Mouse (Mus musculus) olfactory bulb, adult 2 months (tissue): Measurements from ENCODE around the gene Rbfox3. TPM values are rescaled to one million over a fixed set of nuclear protein-coding genes. Genes with fewer than 3 reads are reported as not detected.
A peak's percentile ranks its signal among the peaks of the same experiment; 100 is the strongest.

Source experiments
- H3K27ac ChIP-seq: fragments of 200-500 bp; 2 replicates; pipeline ENCODE4 v1.5.1; 2012; ENCODE audit warnings: low read depth, low read length; ENCODE audit not compliant: insufficient read depth
- H3K4me1 ChIP-seq: fragments of 200-500 bp; 2 replicates; pipeline ENCODE4 v1.6.1; 2012; ENCODE audit warnings: low read length; ENCODE audit not compliant: control insufficient read depth, insufficient read depth
- H3K4me3 ChIP-seq: fragments of 200-500 bp; 2 replicates; pipeline ENCODE4 v1.5.1; 2012; ENCODE audit warnings: mild to moderate bottlenecking, low read depth, low read length, moderate library complexity; ENCODE audit not compliant: insufficient read depth
- CTCF ChIP-seq: fragments of 200-500 bp; IDR thresholded peaks from 2 replicates; pipeline ENCODE4 v1.5.1; 2012; ENCODE audit warnings: low read depth, mild to moderate bottlenecking, low read length, moderate library complexity; ENCODE audit not compliant: insufficient read depth
- POLR2A ChIP-seq: fragments of 200-500 bp; IDR thresholded peaks from 2 replicates; pipeline ENCODE4 v1.6.1; 2012; ENCODE audit warnings: mild to moderate bottlenecking, low read depth, low read length, moderate library complexity; ENCODE audit not compliant: insufficient read depth
- WGBS: fragments of 180-500 bp; shearing (Covaris S2); methylation state at CpG from one replicate; pipeline ENCODE4 v1.1.7; 2018; 5-methylcytosine and 5-hydroxymethylcytosine counted together
- polyA plus RNA-seq: library from polyadenylated mRNA; stranded (reverse); fragments of >200 nt; gene quantifications from 2 replicates; pipeline ENCODE4 v1.2.4, GENCODE M21; 2012; ENCODE audit warnings: low replicate concordance; ENCODE audit not compliant: missing spikeins, insufficient read depth, insufficient read length

Rbfox3 gene
- polyA plus RNA-seq, 1 experiment: not detected

DNA sequence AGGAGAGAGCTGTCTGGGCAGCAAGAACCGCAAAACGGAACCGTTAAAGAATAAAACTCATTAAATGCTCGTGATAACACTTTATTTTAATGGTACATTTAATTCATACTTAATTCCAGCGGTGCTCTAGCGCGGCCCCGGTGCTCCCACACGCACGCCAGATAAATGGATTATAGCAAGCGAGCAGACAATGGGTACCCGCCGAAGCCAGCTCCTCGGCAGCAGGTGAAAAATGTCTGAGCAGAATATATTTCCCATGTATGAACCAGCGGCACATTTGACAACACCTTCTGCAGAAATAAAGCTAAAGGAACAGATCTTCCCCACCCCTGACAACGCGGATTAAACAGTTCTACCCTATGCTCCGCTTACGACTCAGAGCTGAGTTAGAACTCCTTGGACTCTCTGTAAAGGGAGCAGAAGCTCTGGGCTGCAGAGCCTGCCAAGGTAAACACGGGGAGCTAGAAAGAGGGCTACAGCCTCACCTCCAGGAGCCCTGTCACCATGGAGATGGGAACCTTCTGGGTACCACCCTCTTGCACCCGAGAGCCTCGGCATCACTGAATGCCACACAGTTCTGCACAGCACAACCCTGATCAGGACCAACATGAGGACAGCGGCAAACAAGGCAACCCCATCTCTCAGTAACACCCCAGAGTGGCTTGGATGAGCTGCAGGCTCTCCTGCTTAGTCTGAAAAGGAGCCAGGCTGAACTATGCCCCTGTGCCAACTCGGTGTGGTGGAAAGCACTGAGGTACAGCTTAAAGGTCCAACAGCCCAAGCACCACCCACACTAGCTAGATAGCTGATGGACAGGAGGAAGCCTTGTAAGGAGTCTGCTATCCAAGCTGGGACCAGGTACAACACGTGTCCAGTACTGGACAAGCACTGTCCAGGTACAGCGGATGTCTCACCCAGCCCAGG, 196.5 kb downstream of the Rbfox3 start:
- 48% methylated on average over 26 of the region's 26 CpGs for WGBS
- H3K27ac ChIP-seq: no peak overlapping the region
- peaks cover 48% of the 10 kb centered on the region for H3K4me1 ChIP-seq
- H3K4me3 ChIP-seq: no peak overlapping the region
- TF ChIP-seq POLR2A (no peak), CTCF (no peak)

DNA sequence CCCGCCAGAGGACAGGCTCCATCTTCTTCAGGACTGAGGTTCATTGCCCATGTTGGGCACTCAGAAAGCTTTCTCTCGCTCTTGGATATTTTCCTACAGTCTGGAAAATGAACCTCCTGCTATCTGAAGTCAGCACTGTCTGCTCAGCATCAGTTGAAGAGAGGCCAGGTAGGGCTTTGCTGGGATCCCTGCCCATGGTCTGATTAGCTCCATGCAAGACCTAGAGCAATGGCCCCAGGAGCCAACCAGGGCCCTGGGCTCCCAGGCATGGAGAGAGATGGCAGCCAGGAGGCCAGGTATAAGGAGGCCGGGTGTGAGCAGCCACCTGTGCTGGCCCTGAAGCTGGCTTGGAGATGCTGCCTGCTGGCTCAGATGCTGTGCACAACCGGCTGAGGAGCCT, 198.6 kb downstream of the Rbfox3 start:
- TF ChIP-seq CTCF: no peak
- TF ChIP-seq POLR2A: no peak
- WGBS: 63% methylated on average over 4 of the region's 4 CpGs
- Histone ChIP-seq H3K4me1 (peaks cover 51% of the 10 kb centered on the region), H3K27ac (no peak overlapping the region), H3K4me3 (no peak overlapping the region)

- Histone ChIP-seq H3K4me1 (peaks cover 47% of the 10 kb centered on the region), H3K27ac (no peak overlapping the region), H3K4me3 (no peak overlapping the region)
- WGBS: 55% methylated on average over 9 of the region's 9 CpGs
- TF ChIP-seq CTCF (no peak), POLR2A (no peak)
These were observed 199.3 kb downstream of the Rbfox3 start for GRCm38 (mm10) chr11:118712058-118712457.

DNA sequence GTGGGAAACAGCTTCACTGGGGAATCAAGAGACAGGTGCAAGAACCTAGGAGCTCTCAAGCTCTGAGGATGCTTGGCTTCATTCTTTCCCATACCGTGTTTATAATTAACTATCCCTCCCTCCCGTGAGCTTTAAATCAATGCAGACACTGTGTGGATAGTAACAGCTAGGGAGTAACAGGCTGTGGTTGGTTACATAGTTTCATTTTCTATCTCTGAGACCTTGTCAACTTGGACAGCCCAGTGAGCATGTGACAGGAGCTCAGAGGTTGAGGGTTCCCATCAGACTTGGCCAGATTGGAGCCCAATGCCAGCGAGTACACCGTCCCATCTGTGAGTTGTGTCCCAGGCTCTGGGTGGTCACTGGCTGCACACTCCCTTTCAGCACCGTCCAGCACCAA, 201.4 kb downstream of the Rbfox3 start:
- no peak for TF ChIP-seq POLR2A
- no peak for TF ChIP-seq CTCF
- Histone ChIP-seq H3K27ac (no peak overlapping the region), H3K4me3 (no peak overlapping the region), H3K4me1 (peaks cover 41% of the 10 kb centered on the region)
- 74% methylated on average over 5 of the region's 5 CpGs for WGBS

GRCm38 (mm10) chr11:118696226-118696930, 215.0 kb downstream of the Rbfox3 start:
- 62% methylated on average over 16 of the region's 16 CpGs for WGBS
- Histone ChIP-seq H3K27ac (no peak overlapping the region), H3K4me3 (no peak overlapping the region), H3K4me1 (peaks cover 59% of the 10 kb centered on the region)
- TF ChIP-seq POLR2A: 0 out of 2 replicates have a peak, but pooled peaks have one; percentile 10
- TF ChIP-seq CTCF: no peak

GRCm38 (mm10) chr11:118693276-118693675, 218.1 kb downstream of the Rbfox3 start:
- Histone ChIP-seq H3K27ac (no peak overlapping the region), H3K4me3 (no peak overlapping the region), H3K4me1 (peaks cover 72% of the 10 kb centered on the region)
- no peak for TF ChIP-seq CTCF
- TF ChIP-seq POLR2A: no peak
- WGBS: 54% methylated on average over 7 of the region's 7 CpGs

GRCm38 (mm10) chr11:118690262-118690661, 221.1 kb downstream of the Rbfox3 start:
- peaks cover 62% of the 10 kb centered on the region for H3K4me1 ChIP-seq
- H3K4me3 ChIP-seq: no peak overlapping the region
- H3K27ac ChIP-seq: no peak overlapping the region
- no peak for TF ChIP-seq POLR2A
- no peak for TF ChIP-seq CTCF
- WGBS: 86% methylated on average over 8 of the region's 8 CpGs

- no peak for TF ChIP-seq CTCF
- TF ChIP-seq POLR2A: no peak
- Histone ChIP-seq H3K4me1 (peaks cover 62% of the 10 kb centered on the region), H3K4me3 (no peak overlapping the region), H3K27ac (no peak overlapping the region)
- 32% methylated on average over 16 of the region's 16 CpGs for WGBS
These were observed 226.0 kb downstream of the Rbfox3 start for GRCm38 (mm10) chr11:118685397-118685796.

DNA sequence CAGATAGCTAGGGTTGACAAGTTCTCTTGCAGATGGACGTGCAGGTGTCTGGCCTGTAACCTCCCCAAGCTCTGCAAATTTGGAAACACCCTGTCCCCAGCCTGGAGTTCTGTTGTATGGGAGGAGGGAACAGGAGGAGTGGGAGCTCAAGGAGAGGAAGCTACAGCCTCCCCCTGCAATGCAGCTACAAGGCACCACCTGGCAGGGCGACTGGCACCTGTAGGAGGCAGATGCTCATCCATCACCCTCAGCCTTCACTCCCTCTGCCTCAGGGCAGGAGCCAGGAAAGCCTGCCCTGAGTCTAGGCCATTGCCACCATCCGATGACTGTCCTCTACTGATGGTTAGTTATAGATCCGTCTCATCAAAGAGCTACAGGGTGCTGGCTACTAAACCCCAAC, 226.7 kb downstream of the Rbfox3 start:
- no peak for TF ChIP-seq POLR2A
- TF ChIP-seq CTCF: no peak
- Histone ChIP-seq H3K4me3 (no peak overlapping the region), H3K4me1 (peaks cover 67% of the 10 kb centered on the region), H3K27ac (no peak overlapping the region)
- 80% methylated on average over 4 of the region's 4 CpGs for WGBS
